Mouse (Mus musculus) limb, embryonic 14.5 days (tissue): ENCODE data around the gene Os9. TPM values are rescaled to one million over a fixed set of nuclear protein-coding genes. Genes with fewer than 3 reads are reported as not detected.

Experiments
- ATAC-seq: fragments of 200-750 bp; cut with Nextera tagmentation; 2 replicates; pipeline ENCODE4 v1.8.0; 2017; ENCODE audit warnings: low read depth, moderate number of reproducible peaks, moderate TSS enrichment; ENCODE audit not compliant: low FRiP score
- DNase-seq: peaks from one replicate; pipeline ENCODE4 v3.0.0-alpha.2; 2015; ENCODE audit warnings: low spot score
- H3K27ac ChIP-seq: fragments of 300-500 bp; sonication (generic); replicated peaks from 2 replicates; pipeline ENCODE4 v1.5.1; 2014; ENCODE audit warnings: low read depth, mild to moderate bottlenecking, low read length, moderate library complexity, mixed read lengths
- H3K27me3 ChIP-seq: fragments of 300-500 bp; sonication (generic); 2 replicates; pipeline ENCODE4 v1.6.1; 2014; ENCODE audit warnings: low read length, mixed read lengths; ENCODE audit not compliant: control insufficient read depth, insufficient read depth
- H3K36me3 ChIP-seq: fragments of 300-500 bp; sonication (generic); 2 replicates; pipeline ENCODE4 v1.6.1; 2014; ENCODE audit warnings: mild to moderate bottlenecking, low read length, moderate library complexity, mixed read lengths; ENCODE audit not compliant: control insufficient read depth, insufficient read depth
- H3K4me1 ChIP-seq: fragments of 300-500 bp; sonication (generic); 2 replicates; pipeline ENCODE4 v1.6.1; 2014; ENCODE audit warnings: antibody characterized with exemption, low read length, mixed read lengths; ENCODE audit not compliant: control insufficient read depth, insufficient read depth
- H3K4me2 ChIP-seq: fragments of 300-500 bp; sonication (generic); replicated peaks from 2 replicates; pipeline ENCODE4 v1.6.1; 2014; ENCODE audit warnings: low read depth, mild to moderate bottlenecking, low read length, moderate library complexity; ENCODE audit not compliant: severe bottlenecking
- H3K4me3 ChIP-seq: fragments of 300-500 bp; sonication (generic); replicated peaks from 2 replicates; pipeline ENCODE4 v1.5.1; 2014; ENCODE audit warnings: low read length
- H3K9ac ChIP-seq: fragments of 300-500 bp; sonication (generic); 2 replicates; pipeline ENCODE4 v1.6.1; 2014; ENCODE audit warnings: mild to moderate bottlenecking, low read depth, low read length, moderate library complexity; ENCODE audit not compliant: severe bottlenecking
- H3K9me3 ChIP-seq: fragments of 300-500 bp; sonication (generic); 2 replicates; pipeline ENCODE4 v1.6.1; 2016; ENCODE audit warnings: low read length; ENCODE audit not compliant: control insufficient read depth
- POLR2A ChIP-seq: fragments of 200-500 bp; IDR thresholded peaks from 2 replicates; pipeline ENCODE4 v1.8.0; 2012; ENCODE audit warnings: inconsistent platforms, mild to moderate bottlenecking, moderate library complexity, borderline replicate concordance; ENCODE audit not compliant: insufficient read depth, insufficient read length; ENCODE audit errors: extremely low read depth
- WGBS: fragments of 180-500 bp; shearing (Covaris S2); extraction: QIAGEN DNeasy Blood & Tissue Kit; methylation state at CpG from one replicate; pipeline ENCODE4 v1.1.7; 2014; 5-methylcytosine and 5-hydroxymethylcytosine counted together
- polyA plus RNA-seq, 2 experiments: library from polyadenylated mRNA; depleted of rRNA in 1 of 2; stranded (reverse) in 1 of 2; unstranded in 1 of 2; fragments of >200 nt; fragmentation: Nextera tagmentation in 1 of 2; extraction: Ambion mirVana in 1 of 2; gene quantifications; 2 replicates each; pipeline versions ENCODE4 v1.2.1 to v1.2.3; 2012 to 2014

Os9 gene
- polyA plus RNA-seq, 2 experiments, result 54.7 to 61.0 TPM

GRCm38 (mm10) chr10:127071203-127071602 lies 49.7 kb downstream of the Os9 start:
- H3K27me3 ChIP-seq, result 0 out of 2 replicates have a peak, but pooled peaks cover 3% of the 10 kb centered on the region
- peak overlapping the region; percentile 79 for H3K4me2 ChIP-seq
- peaks cover 16% of the 10 kb centered on the region; the same call in 1 of the 2 replicates for H3K4me1 ChIP-seq
- peaks cover 25% of the 10 kb centered on the region for H3K36me3 ChIP-seq
- 76% methylated on average over 9 of the region's 9 CpGs for WGBS
- TF ChIP-seq POLR2A, result no peak
- H3K9ac ChIP-seq, result peak overlapping the region; percentile 61
- H3K27ac ChIP-seq, result no peak overlapping the region
- DNase-seq (no peak), ATAC-seq (no peak)
- peak overlapping the region; percentile 65 for H3K4me3 ChIP-seq
- no peaks in the 10 kb centered on the region for H3K9me3 ChIP-seq

- DNase-seq, result peak; percentile 99
- Histone ChIP-seq H3K4me3 (peak within 1 kb of the TSS; percentile 65), H3K9ac (peak within 1 kb of the TSS; percentile 61), H3K4me1 (peaks cover 16% of the 10 kb centered on the region; the same call in 1 of the 2 replicates), H3K36me3 (peaks cover 32% of the 10 kb centered on the region), H3K4me2 (peak within 1 kb of the TSS; percentile 87), H3K9me3 (no peaks in the 10 kb centered on the region), H3K27me3 (no peaks in the 10 kb centered on the region), H3K27ac (peak within 1 kb of the TSS; percentile 88)
- ATAC-seq, result peak; percentile 92
- peak; percentile 92; the same call in 1 of the 2 replicates for TF ChIP-seq POLR2A
- 2% methylated on average over 36 of the region's 36 CpGs for WGBS
Observed at GRCm38 (mm10) chr10:127070190-127071121, 50.5 kb downstream of the Os9 start, which contains the start of gene Tspan31. Gene Tspan31 (minus strand): TSS chr10:127070264.

- DNase-seq, result peak; percentile 79
- peak; percentile 73 for ATAC-seq
- Histone ChIP-seq H3K4me1 (peaks cover 20% of the 10 kb centered on the region; the same call in 1 of the 2 replicates), H3K27me3 (no peaks in the 10 kb centered on the region), H3K9me3 (no peaks in the 10 kb centered on the region), H3K9ac (peak overlapping the region; percentile 61), H3K4me3 (peak overlapping the region; percentile 65), H3K27ac (peak overlapping the region; percentile 88), H3K36me3 (peaks cover 42% of the 10 kb centered on the region), H3K4me2 (peak overlapping the region; percentile 87)
- no peak for TF ChIP-seq POLR2A
- WGBS, result 8% methylated on average over 30 of the region's 30 CpGs
Observed at GRCm38 (mm10) chr10:127069281-127070189, 51.4 kb downstream of the Os9 start.

- DNase-seq (no peak), ATAC-seq (no peak)
- no peaks in the 10 kb centered on the region for H3K27me3 ChIP-seq
- 70% methylated on average over 9 of the region's 9 CpGs for WGBS
- TF ChIP-seq POLR2A, result no peak
- H3K9ac ChIP-seq, result peak overlapping the region; percentile 61; the same call in 1 of the 2 replicates
- peak overlapping the region; percentile 65; the same call in 1 of the 2 replicates for H3K4me3 ChIP-seq
- H3K4me2 ChIP-seq, result peak overlapping the region; percentile 87
- H3K36me3 ChIP-seq, result peaks cover 44% of the 10 kb centered on the region
- no peaks in the 10 kb centered on the region for H3K9me3 ChIP-seq
- no peak overlapping the region for H3K27ac ChIP-seq
- H3K4me1 ChIP-seq, result peaks cover 20% of the 10 kb centered on the region; the same call in 1 of the 2 replicates
Observed at GRCm38 (mm10) chr10:127068360-127069038, 52.4 kb downstream of the Os9 start.
